Mouse (Mus musculus) olfactory bulb, adult 2 months (tissue): Measurements from ENCODE around the gene C8b.

Experiments used
- CTCF ChIP-seq: fragments of 200-500 bp; IDR thresholded peaks from 2 replicates; pipeline ENCODE4 v1.5.1; 2012; ENCODE audit warnings: low read depth, mild to moderate bottlenecking, low read length, moderate library complexity; ENCODE audit not compliant: insufficient read depth
- POLR2A ChIP-seq: fragments of 200-500 bp; IDR thresholded peaks from 2 replicates; pipeline ENCODE4 v1.6.1; 2012; ENCODE audit warnings: mild to moderate bottlenecking, low read depth, low read length, moderate library complexity; ENCODE audit not compliant: insufficient read depth

DNA sequence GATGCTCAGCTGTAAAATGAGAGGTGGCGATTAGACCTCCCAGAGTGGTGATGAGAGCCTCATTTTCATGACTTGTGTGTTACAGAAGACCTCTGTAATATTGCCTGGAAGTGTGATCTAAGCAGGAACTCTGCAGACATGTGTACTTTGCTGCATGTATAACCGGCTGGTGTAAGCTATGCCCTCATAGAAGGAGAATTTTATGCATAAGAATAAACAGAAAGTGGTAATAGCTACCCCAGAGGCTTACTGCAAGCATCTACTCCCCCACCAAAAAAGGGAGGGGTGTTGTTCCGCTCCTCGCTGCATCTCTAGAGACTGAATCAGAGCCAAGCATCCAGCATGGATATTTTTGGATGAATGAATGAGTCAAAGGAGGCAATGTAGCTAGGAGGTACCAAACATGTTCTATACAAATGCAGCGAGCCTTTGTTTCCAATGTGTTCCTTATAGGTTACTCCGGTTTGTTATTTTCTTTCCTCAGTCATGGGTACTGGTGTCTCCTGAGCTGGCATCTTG is 42.5 kb upstream of the C8b start:
- TF ChIP-seq CTCF (no peak), POLR2A (no peak)
